Mouse (Mus musculus): ENCODE measurements around the gene Gm42906.

The Gm42906 gene

DNA sequence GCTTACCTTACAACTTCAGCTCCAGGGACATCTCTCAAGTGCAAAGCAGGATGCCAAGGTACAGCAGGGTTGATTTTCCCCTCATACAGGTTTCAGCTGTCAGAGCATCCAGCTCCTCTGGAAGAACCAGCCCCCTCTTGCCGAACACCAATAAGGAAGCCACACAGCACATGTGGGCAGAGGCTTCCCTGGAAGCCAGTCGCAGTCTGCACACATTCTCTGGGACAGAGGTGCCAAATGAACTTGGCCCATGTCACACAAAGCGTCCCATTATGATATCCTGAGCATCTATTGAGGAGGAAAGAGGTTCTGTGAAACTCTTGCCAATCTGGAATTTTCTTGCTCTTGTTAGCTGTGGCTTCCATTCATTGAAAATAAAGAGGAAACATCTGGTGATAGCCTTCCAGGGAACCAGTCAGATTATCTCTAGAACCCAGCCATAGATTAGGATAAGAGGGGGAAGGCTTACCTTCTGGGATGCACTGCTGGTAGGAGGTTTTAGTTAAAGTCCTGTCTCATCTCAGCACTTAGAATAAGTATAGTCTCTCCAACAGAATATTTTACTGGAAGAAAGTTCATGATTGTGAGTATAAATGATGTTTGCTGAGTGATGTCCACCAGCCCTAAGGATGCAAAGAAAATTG lies at the start of gene Gm42906:
Gene Gm42906 (minus strand): TSS at position 51 of the 644 bp plus-strand sequence.
- DNase-seq (ENCODE audit: low spot score) = no peak

- no peak for DNase-seq (ENCODE audit: low spot score)
Observed at GRCm38 (mm10) chr5:151445695-151446094, 17.7 kb upstream of the Gm42906 start.

DNA sequence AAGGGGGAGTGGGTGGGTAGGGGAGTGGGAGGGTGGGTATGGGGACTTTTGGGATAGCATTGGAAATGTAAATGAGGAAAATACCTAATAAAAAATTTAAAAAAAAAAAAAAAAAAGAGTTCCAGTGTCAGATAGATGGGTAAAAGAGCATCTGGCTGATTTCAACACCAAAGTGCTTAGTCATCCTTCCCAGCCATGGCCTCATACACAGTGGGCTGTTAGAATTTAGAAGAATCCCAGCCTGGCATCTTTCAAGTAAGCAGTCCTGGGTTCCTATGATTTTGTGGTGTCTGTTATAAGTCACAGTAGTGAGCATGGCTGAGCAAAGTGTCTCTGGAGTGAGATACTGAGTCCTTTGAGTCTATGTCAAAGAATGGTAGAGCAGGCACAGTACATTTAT lies 7.1 kb upstream of the Gm42906 start:
- no peak for DNase-seq (ENCODE audit: low spot score)

DNA sequence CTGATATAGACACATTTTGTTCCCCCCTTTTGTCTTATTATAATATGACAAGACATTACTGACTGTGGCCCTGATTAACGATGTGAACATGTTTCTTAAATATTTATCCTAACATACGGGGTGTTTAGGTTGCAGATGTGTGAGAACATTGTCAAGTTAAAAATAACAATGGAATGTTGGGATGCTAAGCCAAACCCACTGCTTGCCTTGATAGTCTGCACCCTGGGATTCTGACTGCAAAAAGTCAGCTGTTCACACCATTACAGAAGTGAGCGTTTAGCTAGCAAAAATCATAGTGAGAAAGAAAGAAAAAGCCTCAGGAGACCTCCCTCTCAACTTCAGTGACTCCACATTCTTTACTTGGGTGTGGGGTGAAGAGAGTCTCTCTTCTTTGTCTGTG lies 1.5 kb downstream of the Gm42906 start:
- no peak for DNase-seq (ENCODE audit: low spot score)

GRCm38 (mm10) chr5:151422692-151423091 lies 5.3 kb downstream of the Gm42906 start:
- no peak for DNase-seq (ENCODE audit: low spot score)

DNA sequence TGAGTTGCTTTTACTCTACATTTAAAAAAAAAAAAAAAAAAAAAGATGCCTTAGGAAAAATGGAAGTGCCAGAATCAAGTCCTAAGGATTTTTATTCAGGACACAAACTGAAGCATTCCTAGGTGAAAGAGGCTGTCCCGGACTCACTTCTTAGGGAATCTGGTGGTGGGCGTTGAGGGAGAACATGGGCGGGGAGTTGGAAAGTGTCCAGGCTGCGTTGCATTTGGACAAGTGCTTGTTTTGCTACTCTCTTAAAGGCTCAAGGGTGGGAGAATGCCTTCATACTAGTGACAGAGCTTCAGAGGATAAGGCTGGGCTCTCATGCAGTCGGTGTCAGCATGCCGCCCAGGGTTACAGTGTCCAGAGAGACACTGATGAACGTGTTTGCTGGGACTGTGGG lies 6.1 kb downstream of the Gm42906 start:
- no peak for DNase-seq (ENCODE audit: low spot score)

GRCm38 (mm10) chr5:151418551-151418950 lies 9.4 kb downstream of the Gm42906 start:
- DNase-seq (ENCODE audit: low spot score) = no peak

- DNase-seq (ENCODE audit: low spot score) = no peak
Observed at GRCm38 (mm10) chr5:151417421-151418038, 10.4 kb downstream of the Gm42906 start.

GRCm38 (mm10) chr5:151416988-151417387 lies 11.0 kb downstream of the Gm42906 start:
- DNase-seq (ENCODE audit: low spot score) = no peak

DNA sequence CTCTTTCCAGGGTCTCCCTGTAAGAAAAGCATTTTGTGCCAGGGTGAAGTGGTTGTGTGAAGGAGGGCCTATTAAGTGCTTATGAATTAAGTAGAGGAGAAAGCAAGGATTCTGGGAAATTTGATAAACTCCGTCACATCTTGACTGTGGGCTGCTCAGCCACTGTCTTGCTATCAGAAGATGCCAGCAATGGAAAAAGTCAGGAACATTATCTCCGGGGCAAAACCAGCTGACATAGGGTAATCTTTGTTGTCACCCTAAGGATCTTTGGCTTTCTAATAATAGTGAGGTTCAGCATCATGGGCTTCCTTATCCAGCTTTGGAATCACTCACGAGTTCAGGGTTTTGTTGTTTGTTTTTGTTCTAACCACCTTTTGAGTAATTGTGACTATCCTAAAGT lies 14.3 kb downstream of the Gm42906 start:
- DNase-seq (ENCODE audit: low spot score) = no peak

DNA sequence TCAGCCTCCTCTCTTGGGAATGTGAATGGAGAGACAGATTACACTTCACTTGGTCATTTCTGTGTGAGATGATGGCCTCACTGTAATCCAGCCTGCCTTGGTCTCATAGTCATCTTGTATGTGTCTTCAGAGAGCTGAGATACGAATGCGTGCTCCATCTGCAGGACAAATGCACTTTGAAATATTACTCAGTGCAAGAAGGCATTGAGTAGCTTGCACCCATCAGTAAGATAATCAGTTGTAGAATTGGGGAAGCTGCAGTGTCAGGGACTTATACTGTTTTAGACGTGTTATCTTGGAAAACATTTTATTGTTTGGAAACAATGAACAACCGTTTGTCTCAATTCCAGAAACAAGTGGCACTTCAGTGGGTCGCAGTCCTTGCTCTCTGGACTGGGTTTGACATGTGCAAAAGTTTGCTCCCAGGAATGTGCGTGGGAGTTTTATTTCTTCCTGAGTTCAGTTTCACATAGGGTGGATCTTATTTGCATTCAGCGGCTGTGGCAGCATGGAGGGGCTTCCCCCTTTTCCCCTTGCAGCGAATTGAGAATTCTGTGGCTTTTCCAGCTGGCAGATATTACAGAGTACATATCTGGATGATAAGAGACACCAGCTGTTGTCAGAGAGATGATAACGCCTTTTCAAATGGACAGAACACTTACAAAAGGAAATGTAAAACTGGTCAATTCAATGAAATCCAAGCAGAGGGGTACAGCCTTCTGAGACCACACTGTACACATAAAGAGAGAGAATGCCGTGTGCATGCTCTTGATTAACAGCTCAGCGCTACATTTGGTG lies 15.1 kb downstream of the Gm42906 start:
- no peak for DNase-seq (ENCODE audit: low spot score)

DNA sequence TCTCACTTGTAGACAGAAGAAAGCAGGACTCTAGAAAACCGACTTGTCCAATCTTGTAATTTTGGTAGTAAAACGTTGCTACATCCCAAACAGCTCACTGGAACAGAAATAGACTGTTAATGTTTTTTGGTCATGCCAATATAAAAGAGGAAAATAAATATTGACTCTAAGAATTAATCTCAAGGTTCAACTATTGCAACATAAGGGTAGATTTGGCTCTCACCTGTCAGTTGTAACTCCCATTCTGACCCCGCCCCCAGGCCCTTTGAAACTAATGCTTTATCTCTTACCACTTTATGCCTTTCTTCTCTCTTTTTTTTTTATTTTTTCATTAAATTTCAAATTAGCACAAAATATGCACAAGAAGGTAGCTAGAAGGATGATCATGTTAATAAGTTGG lies 18.0 kb downstream of the Gm42906 start:
- DNase-seq (ENCODE audit: low spot score) = no peak

DNA sequence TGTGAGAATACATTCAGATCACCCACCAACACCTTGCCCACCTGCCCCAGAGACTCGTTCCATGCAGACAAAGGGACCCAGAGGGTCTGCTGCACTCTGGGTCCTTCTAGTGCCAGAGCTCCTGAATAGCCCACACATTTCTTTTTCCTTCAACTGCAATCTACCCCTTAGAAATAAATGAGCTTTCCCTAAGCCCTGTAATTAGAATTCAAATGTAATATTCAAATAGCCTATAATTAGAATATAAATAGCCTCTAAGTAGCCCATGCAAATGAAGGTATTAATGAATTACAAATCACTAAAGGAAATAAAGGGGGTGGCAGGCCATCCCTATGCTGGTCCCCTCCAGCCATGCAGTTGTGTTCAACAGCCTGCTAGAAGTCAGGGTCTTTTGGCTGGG lies 18.7 kb downstream of the Gm42906 start:
- no peak for DNase-seq (ENCODE audit: low spot score)

DNA sequence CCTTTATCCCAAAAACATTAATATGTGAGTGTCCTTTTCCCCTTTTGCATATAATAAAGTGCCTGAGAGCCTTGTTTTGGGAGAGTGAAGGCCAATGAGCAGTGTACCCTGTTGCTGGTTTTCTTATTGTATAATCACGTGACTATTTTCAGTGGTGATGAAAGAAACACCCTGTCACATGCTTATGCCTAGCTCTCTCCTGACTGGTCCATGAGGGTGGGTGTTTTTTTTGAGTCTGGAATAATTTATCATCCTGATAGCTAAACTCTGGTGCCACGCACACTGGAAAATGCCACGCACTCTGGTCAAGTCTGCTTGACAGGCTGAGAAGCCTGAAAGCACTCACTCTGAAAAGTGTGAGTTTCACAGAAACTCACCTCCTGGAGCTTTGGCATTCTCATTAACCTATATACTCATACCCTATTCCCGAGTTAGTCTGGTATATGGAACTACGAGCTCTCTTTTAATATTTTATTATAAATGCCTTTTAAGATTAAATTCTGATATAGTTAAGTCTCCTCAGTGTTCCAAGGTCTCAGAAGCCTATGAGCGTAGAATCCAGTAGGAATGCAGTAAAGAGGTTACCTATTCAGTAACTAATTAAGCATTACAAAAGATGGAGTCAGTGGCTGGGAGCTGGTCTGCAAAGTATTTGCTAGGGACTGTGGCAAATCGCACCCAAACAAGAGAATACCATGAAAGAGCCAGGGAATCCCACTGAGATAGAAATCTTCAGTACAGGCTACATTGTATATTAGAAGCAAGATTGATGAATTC lies 19.7 kb downstream of the Gm42906 start:
- no peak for DNase-seq (ENCODE audit: low spot score)

GRCm38 (mm10) chr5:151407493-151407892 lies 20.5 kb downstream of the Gm42906 start:
- no peak for DNase-seq (ENCODE audit: low spot score)

GRCm38 (mm10) chr5:151406276-151406675 lies 21.7 kb downstream of the Gm42906 start:
- no peak for DNase-seq (ENCODE audit: low spot score)

DNA sequence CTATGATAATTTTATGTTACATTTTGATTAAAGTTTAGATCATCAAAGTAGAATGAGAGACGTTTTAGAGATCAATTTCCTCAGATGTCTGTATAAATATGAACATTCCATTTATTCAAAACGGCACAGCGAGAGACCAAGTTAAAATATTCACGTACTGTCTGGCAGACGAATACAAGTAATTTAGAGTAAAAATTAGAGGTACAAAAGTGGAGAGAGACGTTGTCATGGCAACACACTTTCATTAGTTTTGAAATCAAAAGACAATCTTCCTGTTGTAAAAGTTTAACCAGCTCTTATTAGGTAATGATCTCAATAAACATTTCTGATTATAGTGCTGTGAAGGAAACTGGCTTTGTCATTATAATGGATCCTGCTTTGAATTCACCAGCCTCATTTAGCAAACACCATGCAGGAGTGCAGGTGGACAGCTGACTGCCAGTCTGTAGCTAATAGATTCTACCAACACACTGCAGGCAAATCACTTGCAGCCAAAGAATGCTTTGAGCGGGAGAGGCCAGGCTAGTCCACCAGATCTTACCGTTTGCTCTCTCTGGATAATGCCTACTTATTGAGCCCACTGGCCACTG lies 22.6 kb downstream of the Gm42906 start:
- DNase-seq (ENCODE audit: low spot score) = no peak

DNA sequence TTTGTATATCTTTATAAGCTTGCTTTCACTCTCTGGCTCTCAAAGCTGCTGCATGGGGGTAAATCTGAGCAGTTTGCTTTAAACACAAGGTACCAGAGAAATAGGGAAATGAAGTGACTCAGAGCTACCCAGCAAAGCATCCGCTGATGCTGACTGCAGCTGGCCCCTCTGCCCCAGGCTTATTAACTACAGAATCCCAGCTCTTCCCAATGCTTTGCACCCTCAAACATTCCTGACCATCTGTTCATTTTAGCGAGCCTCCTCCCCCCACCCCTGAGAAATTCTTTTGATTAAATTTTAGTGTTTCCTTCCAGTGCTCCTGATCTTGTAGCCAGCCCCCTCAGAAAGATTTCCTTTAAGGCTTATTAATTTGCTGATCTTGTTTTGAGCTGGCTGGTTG lies 24.4 kb downstream of the Gm42906 start:
- no peak for DNase-seq (ENCODE audit: low spot score)

GRCm38 (mm10) chr5:151400557-151400944 lies 27.4 kb downstream of the Gm42906 start:
- DNase-seq (ENCODE audit: low spot score) = no peak

GRCm38 (mm10) chr5:151399918-151400556 lies 27.9 kb downstream of the Gm42906 start:
- DNase-seq (ENCODE audit: low spot score) = no peak

DNA sequence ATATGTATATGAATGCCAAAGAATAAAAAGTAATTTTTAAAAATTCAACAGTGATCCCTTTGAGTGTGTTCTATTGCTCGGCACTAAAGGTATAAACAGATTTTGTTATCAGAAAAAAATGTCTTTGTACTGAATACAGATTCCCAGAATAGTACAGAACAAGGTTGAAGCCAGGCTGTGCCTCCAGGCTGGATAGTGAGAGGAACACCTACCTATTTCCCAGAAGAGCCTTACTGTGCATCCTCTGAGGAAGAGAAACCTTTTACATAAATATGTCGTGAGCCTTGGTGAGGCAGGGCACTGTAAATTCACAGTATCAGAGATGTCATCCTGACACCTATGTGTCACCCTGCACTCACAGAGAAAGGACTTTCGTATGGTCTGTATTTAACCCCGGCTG lies 31.8 kb downstream of the Gm42906 start:
- no peak for DNase-seq (ENCODE audit: low spot score)

- no peak for DNase-seq (ENCODE audit: low spot score)
Observed at GRCm38 (mm10) chr5:151394690-151395089, 33.3 kb downstream of the Gm42906 start.
